Mouse (Mus musculus): Measurements from ENCODE around the gene Zfp276. TPM values are rescaled to one million over a fixed set of nuclear protein-coding genes. Genes with fewer than 3 reads are reported as not detected.
A peak's percentile ranks its signal among the peaks of the same experiment; 100 is the strongest.
"Not testable (repeated sequence)": the region's sequence is repeated elsewhere in the genome, so short reads cannot be mapped to it uniquely, and the experiment has no call there.

The Zfp276 gene
- polyA plus RNA-seq, 1 experiment, result 10.6 TPM

- no peak for TF ChIP-seq CTCF (IDR thresholded peaks at IDR 0.05; ENCODE audit: control insufficient read depth, insufficient read depth, insufficient read length)
Measured at GRCm38 (mm10) chr8:123220917-123221316, 33.1 kb upstream of the Zfp276 start.

GRCm38 (mm10) chr8:123224278-123225266 is 29.4 kb upstream of the Zfp276 start, which contains the start of gene Cdk10:
TSS of gene Cdk10 (plus strand) at chr8:123224842.
- H3K36me3 ChIP-seq (ENCODE audit: control insufficient read depth, insufficient read depth), result peaks cover 7% of the 10 kb centered on the region
- peaks cover 5% of the 10 kb centered on the region for H3K79me3 ChIP-seq (ENCODE audit: low read depth)
- H3ac ChIP-seq (ENCODE audit: control insufficient read depth, insufficient read length, low read depth), result peak within 1 kb of the TSS; percentile 95
- H3K27me3 ChIP-seq (ENCODE audit: control insufficient read depth, insufficient read depth, insufficient read length), result no peaks in the 10 kb centered on the region
- H3K79me2 ChIP-seq (ENCODE audit: control insufficient read depth, insufficient read depth), result peaks cover 14% of the 10 kb centered on the region
- no peak for TF ChIP-seq FOSL1 (IDR thresholded peaks at IDR 0.05; ENCODE audit: insufficient read depth, low read length, poor library complexity, severe bottlenecking)
- no peak for TF ChIP-seq CEBPB (IDR thresholded peaks at IDR 0.05; ENCODE audit: low read depth)
- TF ChIP-seq CTCF (IDR thresholded peaks at IDR 0.05; ENCODE audit: control insufficient read depth, insufficient read depth, insufficient read length), result no peak
- no peak for TF ChIP-seq MYOG (IDR thresholded peaks at IDR 0.05; ENCODE audit: control insufficient read depth, extremely low read depth, insufficient read length)
- TF ChIP-seq USF1 (IDR thresholded peaks at IDR 0.05; ENCODE audit: low read depth), result no peak
- no peak for TF ChIP-seq MAX (IDR thresholded peaks at IDR 0.05)
- TF ChIP-seq MYOD1 (IDR thresholded peaks at IDR 0.05; ENCODE audit: control insufficient read depth, insufficient read length, low read depth), result no peak
- H3K4me3 ChIP-seq (ENCODE audit: insufficient read depth, poor library complexity, severe bottlenecking), result peak within 1 kb of the TSS; percentile 78

More at GRCm38 (mm10) chr8:123220917-123221316, 33.1 kb upstream of the Zfp276 start:
- H3K79me3 ChIP-seq (ENCODE audit: low read depth), result peaks cover 5% of the 10 kb centered on the region
- H3K79me2 ChIP-seq (ENCODE audit: control insufficient read depth, insufficient read depth), result peaks cover 11% of the 10 kb centered on the region
- no peaks in the 10 kb centered on the region for H3K27me3 ChIP-seq (ENCODE audit: control insufficient read depth, insufficient read depth, insufficient read length)
- H3ac ChIP-seq (ENCODE audit: control insufficient read depth, insufficient read length, low read depth), result no peak overlapping the region
- H3K4me3 ChIP-seq (ENCODE audit: insufficient read depth, poor library complexity, severe bottlenecking), result no peak overlapping the region
- no peaks in the 10 kb centered on the region for H3K36me3 ChIP-seq (ENCODE audit: control insufficient read depth, insufficient read depth)

- H3K27me3 ChIP-seq (ENCODE audit: control insufficient read depth, insufficient read depth, insufficient read length), result no peaks in the 10 kb centered on the region
- no peak overlapping the region for H3ac ChIP-seq (ENCODE audit: control insufficient read depth, insufficient read length, low read depth)
- H3K4me3 ChIP-seq (ENCODE audit: insufficient read depth, poor library complexity, severe bottlenecking), result no peak overlapping the region
- TF ChIP-seq FOSL1 (IDR thresholded peaks at IDR 0.05; ENCODE audit: insufficient read depth, low read length, poor library complexity, severe bottlenecking), result no peak
- TF ChIP-seq MAX (IDR thresholded peaks at IDR 0.05), result no peak
- TF ChIP-seq MYOG (IDR thresholded peaks at IDR 0.05; ENCODE audit: control insufficient read depth, extremely low read depth, insufficient read length), result no peak
- no peak for TF ChIP-seq USF1 (IDR thresholded peaks at IDR 0.05; ENCODE audit: low read depth)
- TF ChIP-seq CTCF (IDR thresholded peaks at IDR 0.05; ENCODE audit: control insufficient read depth, insufficient read depth, insufficient read length), result no peak
- no peak for TF ChIP-seq MYOD1 (IDR thresholded peaks at IDR 0.05; ENCODE audit: control insufficient read depth, insufficient read length, low read depth)
- peaks cover 14% of the 10 kb centered on the region for H3K79me2 ChIP-seq (ENCODE audit: control insufficient read depth, insufficient read depth)
- H3K36me3 ChIP-seq (ENCODE audit: control insufficient read depth, insufficient read depth), result peaks cover 7% of the 10 kb centered on the region
- H3K79me3 ChIP-seq (ENCODE audit: low read depth), result peaks cover 5% of the 10 kb centered on the region
Measured at GRCm38 (mm10) chr8:123228416-123228815, 25.6 kb upstream of the Zfp276 start.

- not testable (repeated sequence) for H3K4me3 ChIP-seq (ENCODE audit: insufficient read depth, poor library complexity, severe bottlenecking); H3K79me3 ChIP-seq (ENCODE audit: low read depth); H3K79me2 ChIP-seq (ENCODE audit: control insufficient read depth, insufficient read depth); H3K36me3 ChIP-seq (ENCODE audit: control insufficient read depth, insufficient read depth); H3ac ChIP-seq (ENCODE audit: control insufficient read depth, insufficient read length, low read depth); H3K27me3 ChIP-seq (ENCODE audit: control insufficient read depth, insufficient read depth, insufficient read length)
Measured at GRCm38 (mm10) chr8:123230326-123230725, 23.7 kb upstream of the Zfp276 start.

GRCm38 (mm10) chr8:123231742-123232141 is 22.3 kb upstream of the Zfp276 start:
- Histone ChIP-seq H3K27me3 (ENCODE audit: control insufficient read depth, insufficient read depth, insufficient read length) (no peaks in the 10 kb centered on the region), H3ac (ENCODE audit: control insufficient read depth, insufficient read length, low read depth) (no peak overlapping the region), H3K79me3 (ENCODE audit: low read depth) (no peaks in the 10 kb centered on the region), H3K79me2 (ENCODE audit: control insufficient read depth, insufficient read depth) (no peaks in the 10 kb centered on the region), H3K36me3 (ENCODE audit: control insufficient read depth, insufficient read depth) (peaks cover 7% of the 10 kb centered on the region), H3K4me3 (ENCODE audit: insufficient read depth, poor library complexity, severe bottlenecking) (no peak overlapping the region)
- no peak for TF ChIP-seq CEBPB (IDR thresholded peaks at IDR 0.05; ENCODE audit: low read depth)
- TF ChIP-seq FOSL1 (IDR thresholded peaks at IDR 0.05; ENCODE audit: insufficient read depth, low read length, poor library complexity, severe bottlenecking), result no peak
- TF ChIP-seq MYOD1 (IDR thresholded peaks at IDR 0.05; ENCODE audit: control insufficient read depth, insufficient read length, low read depth), result no peak
- no peak for TF ChIP-seq MYOG (IDR thresholded peaks at IDR 0.05; ENCODE audit: control insufficient read depth, extremely low read depth, insufficient read length)
- TF ChIP-seq USF1 (IDR thresholded peaks at IDR 0.05; ENCODE audit: low read depth), result no peak

- no peaks in the 10 kb centered on the region for H3K79me3 ChIP-seq (ENCODE audit: low read depth)
- no peak overlapping the region for H3ac ChIP-seq (ENCODE audit: control insufficient read depth, insufficient read length, low read depth)
- no peaks in the 10 kb centered on the region for H3K79me2 ChIP-seq (ENCODE audit: control insufficient read depth, insufficient read depth)
- H3K4me3 ChIP-seq (ENCODE audit: insufficient read depth, poor library complexity, severe bottlenecking), result no peak overlapping the region
- no peaks in the 10 kb centered on the region for H3K27me3 ChIP-seq (ENCODE audit: control insufficient read depth, insufficient read depth, insufficient read length)
- H3K36me3 ChIP-seq (ENCODE audit: control insufficient read depth, insufficient read depth), result peaks cover 2% of the 10 kb centered on the region
- TF ChIP-seq MYOD1 (IDR thresholded peaks at IDR 0.05; ENCODE audit: control insufficient read depth, insufficient read length, low read depth) (no peak), MYOG (IDR thresholded peaks at IDR 0.05; ENCODE audit: control insufficient read depth, extremely low read depth, insufficient read length) (no peak)
Measured at GRCm38 (mm10) chr8:123232553-123232952, 21.4 kb upstream of the Zfp276 start.

Data from C2C12 (cell line).